Mouse (Mus musculus) embryo, embryonic 10.5 days (tissue): ENCODE measurements around the gene Matn4.
"Not testable (repeated sequence)": the region's sequence is repeated elsewhere in the genome, so short reads cannot be mapped to it uniquely, and the experiment has no call there.

Experiments
- DNase-seq: peaks from one replicate; pipeline ENCODE4 v3.0.0-alpha.2; 2015; ENCODE audit warnings: low spot score

Gene Matn4

GRCm38 (mm10) chr2:164368620-164369105, 36.3 kb downstream of the Matn4 start:
- no peak for DNase-seq

GRCm38 (mm10) chr2:164366947-164367346, 38.0 kb downstream of the Matn4 start:
- no peak for DNase-seq

- DNase-seq = no peak
Measured at GRCm38 (mm10) chr2:164360974-164361657, 43.8 kb downstream of the Matn4 start.

- no peak for DNase-seq
Measured at GRCm38 (mm10) chr2:164359668-164360067, 45.3 kb downstream of the Matn4 start.

- no peak for DNase-seq
Measured at GRCm38 (mm10) chr2:164359031-164359430, 45.9 kb downstream of the Matn4 start.

GRCm38 (mm10) chr2:164358373-164358772, 46.6 kb downstream of the Matn4 start:
- no peak for DNase-seq

GRCm38 (mm10) chr2:164356177-164356967, 48.6 kb downstream of the Matn4 start:
- no peak for DNase-seq

GRCm38 (mm10) chr2:164353356-164353755, 51.6 kb downstream of the Matn4 start:
- DNase-seq = no peak

- DNase-seq = no peak
Measured at GRCm38 (mm10) chr2:164352697-164353096, 52.3 kb downstream of the Matn4 start.

- DNase-seq = peak; percentile 62
Measured at GRCm38 (mm10) chr2:164348980-164349379, 56.0 kb downstream of the Matn4 start.

- DNase-seq = not testable (repeated sequence)
Measured at GRCm38 (mm10) chr2:164347697-164348096, 57.3 kb downstream of the Matn4 start.

GRCm38 (mm10) chr2:164343732-164344131, 61.2 kb downstream of the Matn4 start:
- DNase-seq = not testable (repeated sequence)
